Mouse (Mus musculus) neural tube, embryonic 12.5 days (tissue): ENCODE results near the gene Serpinb1c. TPM values are rescaled to one million over a fixed set of nuclear protein-coding genes. Genes with fewer than 3 reads are reported as not detected.
"Not testable (repeated sequence)": the region's sequence is repeated elsewhere in the genome, so short reads cannot be mapped to it uniquely, and the experiment has no call there.

ENCODE experiments used
- ATAC-seq: fragments of 200-750 bp; cut with Nextera tagmentation; 2 replicates; pipeline ENCODE4 v1.8.0; 2017; ENCODE audit warnings: low read depth, mild to moderate bottlenecking, moderate TSS enrichment, moderate library complexity; ENCODE audit not compliant: low FRiP score
- H3K27ac ChIP-seq: fragments of 300-500 bp; sonication (generic); 2 replicates; pipeline ENCODE4 v1.5.1; 2016
- H3K27me3 ChIP-seq: fragments of 300-500 bp; sonication (generic); replicated peaks from 2 replicates; pipeline ENCODE4 v1.6.1; 2016; ENCODE audit warnings: mild to moderate bottlenecking
- H3K36me3 ChIP-seq: fragments of 300-500 bp; sonication (generic); 2 replicates; pipeline ENCODE4 v1.6.1; 2016; ENCODE audit warnings: mild to moderate bottlenecking
- H3K4me1 ChIP-seq: fragments of 300-500 bp; sonication (generic); 2 replicates; pipeline ENCODE4 v1.6.1; 2016
- H3K4me2 ChIP-seq: fragments of 300-500 bp; sonication (generic); replicated peaks from 2 replicates; pipeline ENCODE4 v1.6.1; 2016; ENCODE audit warnings: mild to moderate bottlenecking
- H3K4me3 ChIP-seq: fragments of 300-500 bp; sonication (generic); 2 replicates; pipeline ENCODE4 v1.5.1; 2016
- H3K9ac ChIP-seq: fragments of 300-500 bp; sonication (generic); 2 replicates; pipeline ENCODE4 v1.6.1; 2016; ENCODE audit warnings: mild to moderate bottlenecking
- H3K9me3 ChIP-seq: fragments of 300-500 bp; sonication (generic); 2 replicates; pipeline ENCODE4 v1.6.1; 2016; ENCODE audit warnings: mild to moderate bottlenecking
- WGBS: fragments of 180-500 bp; shearing (Covaris S2); methylation state at CpG from one replicate; pipeline ENCODE4 v1.1.7; 2016; 5-methylcytosine and 5-hydroxymethylcytosine counted together
- polyA plus RNA-seq: library from polyadenylated mRNA; unstranded; fragments of >200 nt; fragmentation: Nextera tagmentation; extraction: Ambion mirVana; gene quantifications from 2 replicates; pipeline ENCODE4 v1.2.1, GENCODE M21; 2016

Gene Serpinb1c
- polyA plus RNA-seq, 1 experiment from 2014 or later, result not detected

DNA sequence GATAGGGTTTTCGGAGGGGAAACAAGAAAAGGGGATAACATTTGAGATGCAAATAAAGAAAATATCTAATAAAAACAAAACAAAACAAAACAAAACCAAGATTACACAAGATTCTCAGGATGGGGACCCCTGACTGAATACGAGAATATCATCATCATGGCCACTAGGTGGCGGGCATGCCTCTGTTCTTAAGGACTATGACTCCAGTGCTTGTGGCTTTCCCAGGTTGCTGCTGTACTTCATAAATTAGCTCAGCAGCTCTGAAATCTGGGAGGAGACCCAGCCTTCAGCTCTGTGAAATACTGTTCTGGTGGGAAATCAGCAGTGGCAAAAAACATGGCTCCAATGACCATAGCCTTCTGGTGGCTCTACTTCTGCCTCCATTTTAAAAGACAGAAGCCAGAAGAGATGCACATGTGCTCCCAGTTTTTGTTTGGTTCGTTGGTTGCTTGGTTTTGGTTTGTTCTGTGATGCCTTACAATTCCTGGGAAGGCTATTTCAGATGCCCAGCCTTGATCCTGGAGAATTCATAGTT, 4.5 kb upstream of the Serpinb1c start:
- no peaks in the 10 kb centered on the region for H3K36me3 ChIP-seq
- H3K4me3 ChIP-seq, result no peak overlapping the region
- 26% methylated on average over 4 of the region's 4 CpGs for WGBS
- H3K9me3 ChIP-seq, result no peaks in the 10 kb centered on the region
- no peaks in the 10 kb centered on the region for H3K4me1 ChIP-seq
- H3K27ac ChIP-seq, result no peak overlapping the region
- H3K27me3 ChIP-seq, result no peaks in the 10 kb centered on the region
- peak; percentile 84 for ATAC-seq
- H3K4me2 ChIP-seq, result no peak overlapping the region
- H3K9ac ChIP-seq, result no peak overlapping the region

DNA sequence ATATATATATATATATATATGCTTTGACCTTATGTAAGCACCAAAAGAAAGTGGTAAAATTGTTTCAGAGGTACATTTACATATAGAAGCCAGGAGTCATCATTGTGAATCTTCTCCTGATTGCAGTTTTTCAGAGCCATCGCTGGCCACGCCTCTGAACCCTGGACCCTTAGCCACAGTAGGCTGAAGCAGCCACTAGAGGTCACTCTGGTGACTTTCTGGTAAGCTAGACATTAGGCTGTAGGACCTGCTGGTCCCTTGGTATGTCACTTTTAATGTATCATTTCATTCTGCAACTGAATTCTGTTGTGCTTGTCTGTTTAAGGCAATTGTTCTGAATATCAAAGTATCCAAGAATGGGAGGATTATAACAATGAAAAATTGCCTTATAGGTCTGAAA, 2.6 kb upstream of the Serpinb1c start:
- Histone ChIP-seq H3K36me3 (no peaks in the 10 kb centered on the region), H3K9me3 (no peaks in the 10 kb centered on the region), H3K27me3 (no peaks in the 10 kb centered on the region), H3K9ac (no peak overlapping the region), H3K27ac (no peak overlapping the region), H3K4me3 (no peak overlapping the region), H3K4me1 (no peaks in the 10 kb centered on the region), H3K4me2 (no peak overlapping the region)
- WGBS, result 20% methylated on average over 2 of the region's 2 CpGs
- ATAC-seq, result no peak

DNA sequence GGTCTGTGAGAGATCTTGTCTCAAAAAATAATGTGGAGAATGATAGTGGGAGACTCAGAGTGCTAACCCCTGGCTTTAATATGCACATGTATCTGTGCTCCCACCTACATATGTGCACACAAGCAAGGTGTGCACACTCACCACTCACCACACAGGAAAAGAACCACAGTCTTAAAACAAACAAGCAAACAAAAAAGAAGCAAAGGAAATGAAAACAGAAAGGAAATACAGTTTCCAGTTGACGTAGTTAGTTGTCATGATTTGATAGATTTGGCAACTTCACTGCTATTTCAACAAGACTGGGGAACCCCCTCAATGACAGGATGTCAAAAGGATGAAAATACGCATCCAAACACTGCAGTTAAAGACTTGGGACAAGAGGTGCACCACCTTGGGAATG, 1.1 kb upstream of the Serpinb1c start:
- H3K36me3 ChIP-seq, H3K27ac ChIP-seq, H3K9me3 ChIP-seq, H3K4me2 ChIP-seq, H3K4me1 ChIP-seq, H3K27me3 ChIP-seq, H3K9ac ChIP-seq, ATAC-seq, H3K4me3 ChIP-seq: not testable (repeated sequence)
- 63% methylated on average over 1 of the region's 2 CpGs for WGBS

DNA sequence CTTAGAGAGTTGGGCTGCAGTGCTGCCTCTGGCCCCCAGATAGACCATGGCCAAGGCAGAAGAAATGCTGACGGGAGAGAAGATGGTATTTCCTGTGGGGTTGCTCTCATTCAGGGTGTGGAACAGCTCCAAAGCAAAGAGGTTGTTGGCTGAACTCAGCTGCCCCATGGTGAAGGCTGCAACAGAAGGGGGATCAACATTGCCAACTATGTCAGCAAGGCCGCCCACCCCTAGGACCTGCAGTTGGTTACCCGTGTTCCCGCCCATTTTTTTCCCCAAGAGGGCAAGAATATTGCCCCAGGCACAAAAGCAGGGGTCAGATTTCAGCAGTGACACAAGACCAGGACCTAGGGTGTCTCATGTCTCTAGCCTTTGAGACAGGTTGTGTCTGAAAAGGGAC, 1.1 kb downstream of the Serpinb1c start:
- Histone ChIP-seq H3K36me3 (no peaks in the 10 kb centered on the region), H3K27ac (no peak overlapping the region), H3K27me3 (no peaks in the 10 kb centered on the region), H3K4me3 (no peak overlapping the region), H3K4me1 (no peaks in the 10 kb centered on the region), H3K9ac (no peak overlapping the region), H3K4me2 (no peak overlapping the region), H3K9me3 (no peaks in the 10 kb centered on the region)
- WGBS, result 79% methylated on average over 4 of the region's 4 CpGs
- ATAC-seq, result no peak

DNA sequence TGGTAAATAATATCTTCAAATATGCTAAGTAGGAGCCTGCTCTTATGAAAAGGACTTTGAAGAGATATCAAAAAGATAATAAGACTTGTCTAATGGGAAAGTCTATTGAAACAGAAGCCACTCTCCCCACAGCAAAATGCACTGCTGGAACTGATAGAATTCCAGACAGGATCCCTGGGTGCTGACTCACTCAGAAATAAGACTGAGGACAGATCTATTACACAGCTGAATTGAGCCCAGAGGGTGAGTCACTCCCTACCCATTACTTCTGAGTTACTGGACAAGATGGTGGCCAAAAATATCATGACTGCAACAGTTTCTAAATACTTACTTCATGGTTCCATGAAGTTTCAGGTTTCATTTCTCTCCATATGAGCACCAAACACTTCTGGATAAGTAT, 13.3 kb downstream of the Serpinb1c start:
- no peak overlapping the region for H3K4me3 ChIP-seq
- no peak overlapping the region for H3K4me2 ChIP-seq
- H3K4me1 ChIP-seq, result no peaks in the 10 kb centered on the region
- no peaks in the 10 kb centered on the region for H3K27me3 ChIP-seq
- no peak for ATAC-seq
- no peaks in the 10 kb centered on the region for H3K36me3 ChIP-seq
- H3K9ac ChIP-seq, result no peak overlapping the region
- no peaks in the 10 kb centered on the region for H3K9me3 ChIP-seq
- H3K27ac ChIP-seq, result no peak overlapping the region

DNA sequence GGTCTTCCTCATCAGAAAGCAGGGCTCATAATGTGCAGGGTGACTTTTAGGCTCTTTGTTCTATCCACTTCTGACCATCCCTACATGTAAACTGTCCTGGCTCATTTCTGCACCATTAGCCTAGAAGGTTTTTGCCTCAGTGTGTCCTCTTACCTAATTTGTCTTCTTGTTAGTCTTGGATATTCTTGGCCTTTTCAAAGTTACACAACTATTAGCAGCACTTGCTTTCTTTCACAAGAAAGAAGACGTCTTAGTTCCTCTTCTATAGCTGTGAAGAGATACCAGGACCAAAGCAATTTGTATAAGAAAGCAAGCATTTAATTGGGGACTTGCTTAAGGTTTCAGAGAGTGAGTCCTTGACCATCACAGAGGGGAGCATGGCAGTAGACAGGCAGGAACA, 24.1 kb downstream of the Serpinb1c start:
- Histone ChIP-seq H3K9ac (no peak overlapping the region), H3K4me2 (no peak overlapping the region), H3K4me3 (no peak overlapping the region), H3K27me3 (no peaks in the 10 kb centered on the region), H3K27ac (no peak overlapping the region), H3K4me1 (no peaks in the 10 kb centered on the region), H3K36me3 (no peaks in the 10 kb centered on the region), H3K9me3 (no peaks in the 10 kb centered on the region)
- no peak for ATAC-seq
- WGBS, result 59% methylated on average over 1 of the region's 1 CpGs

DNA sequence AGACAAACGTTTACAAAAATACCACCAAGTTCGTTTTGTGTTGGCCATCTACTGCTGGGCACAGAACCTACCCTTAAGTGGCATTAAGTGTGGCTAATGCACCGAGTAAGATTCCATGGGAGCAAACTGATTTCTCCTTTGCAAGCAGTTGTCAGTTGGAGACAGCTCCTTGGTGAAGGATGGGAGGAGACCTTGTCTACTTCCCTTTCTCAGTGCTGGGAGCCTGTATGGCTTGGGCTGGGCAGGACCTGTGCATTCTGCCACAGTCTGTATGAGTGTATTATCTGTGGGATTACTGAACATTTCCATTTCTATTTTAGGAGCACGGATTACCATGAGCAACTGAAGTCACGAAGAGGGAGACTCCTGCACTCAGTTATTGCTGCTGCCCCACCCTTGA, 29.2 kb downstream of the Serpinb1c start:
- Histone ChIP-seq H3K4me2 (no peak overlapping the region), H3K9ac (no peak overlapping the region), H3K9me3 (no peaks in the 10 kb centered on the region), H3K4me3 (no peak overlapping the region), H3K27me3 (no peaks in the 10 kb centered on the region), H3K4me1 (no peaks in the 10 kb centered on the region), H3K27ac (no peak overlapping the region), H3K36me3 (no peaks in the 10 kb centered on the region)
- ATAC-seq, result no peak
- WGBS, result 80% methylated on average over 5 of the region's 5 CpGs

DNA sequence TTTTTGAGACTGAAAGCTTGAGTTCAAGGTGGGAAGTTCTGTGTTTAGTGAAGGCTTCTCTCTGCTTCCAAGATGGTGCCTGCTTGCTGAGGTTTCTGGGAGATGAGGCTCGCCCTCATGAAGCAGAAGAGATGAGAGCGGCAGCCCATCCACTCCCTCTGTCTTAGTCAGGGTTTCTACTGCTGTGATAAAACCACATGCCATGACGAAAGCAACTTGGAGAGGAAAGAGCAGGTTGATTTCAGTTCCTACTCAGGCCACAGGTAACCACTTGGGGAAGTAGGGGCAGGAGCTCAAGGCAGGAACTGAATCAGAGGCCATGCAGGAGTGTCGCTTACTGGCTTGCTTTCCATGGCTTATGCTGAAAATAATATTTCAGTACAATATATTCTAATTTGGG, 29.8 kb downstream of the Serpinb1c start:
- H3K9me3 ChIP-seq, H3K4me2 ChIP-seq, H3K9ac ChIP-seq, H3K4me3 ChIP-seq, H3K36me3 ChIP-seq, ATAC-seq, H3K4me1 ChIP-seq, H3K27me3 ChIP-seq, H3K27ac ChIP-seq: not testable (repeated sequence)
- WGBS, result 84% methylated on average over 4 of the region's 4 CpGs

DNA sequence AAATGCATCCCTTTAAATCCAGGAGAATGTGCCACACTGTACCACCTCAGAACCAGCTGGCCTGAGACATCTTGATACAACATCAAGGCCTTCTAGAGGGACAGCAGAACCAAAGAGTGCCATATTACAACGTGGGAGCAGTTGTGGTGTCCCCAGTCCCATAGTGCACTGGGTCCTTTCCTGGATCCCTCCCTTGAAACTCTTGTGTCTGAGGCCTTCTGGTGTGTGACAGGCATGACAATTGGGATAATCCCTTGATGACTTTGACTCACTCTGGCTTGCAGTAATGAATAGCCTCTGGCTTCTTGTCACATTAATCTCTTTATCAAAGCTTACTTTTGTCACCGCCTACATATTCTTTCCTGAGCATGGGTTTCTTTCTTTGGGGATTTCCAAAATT, 31.0 kb downstream of the Serpinb1c start:
- no peak overlapping the region for H3K4me2 ChIP-seq
- no peak for ATAC-seq
- no peak overlapping the region for H3K27ac ChIP-seq
- no peaks in the 10 kb centered on the region for H3K4me1 ChIP-seq
- no peaks in the 10 kb centered on the region for H3K9me3 ChIP-seq
- H3K4me3 ChIP-seq, result no peak overlapping the region
- WGBS, result 65% methylated on average over 2 of the region's 2 CpGs
- H3K9ac ChIP-seq, result no peak overlapping the region
- H3K27me3 ChIP-seq, result no peaks in the 10 kb centered on the region
- no peaks in the 10 kb centered on the region for H3K36me3 ChIP-seq

DNA sequence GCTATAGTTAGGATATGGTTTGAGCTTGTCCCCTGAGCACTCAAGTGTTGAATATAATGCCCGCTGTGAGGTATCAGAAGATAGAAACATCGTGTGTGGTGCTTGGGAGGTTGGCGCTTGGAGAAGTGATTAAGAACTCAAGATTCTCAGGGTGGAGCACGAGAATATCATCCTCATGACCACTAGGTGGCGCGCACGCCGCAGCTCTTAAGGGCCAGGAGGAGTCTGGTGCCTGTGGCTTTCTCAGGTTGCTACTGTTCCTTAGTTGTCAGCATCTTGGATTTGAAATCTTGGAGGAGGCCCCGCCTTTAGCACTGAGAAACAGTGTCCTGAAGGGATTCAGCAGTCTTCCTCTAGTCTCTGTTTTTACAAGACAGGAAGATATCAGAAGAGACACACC, 31.5 kb downstream of the Serpinb1c start:
- Histone ChIP-seq H3K27me3 (no peaks in the 10 kb centered on the region), H3K9me3 (no peaks in the 10 kb centered on the region), H3K27ac (no peak overlapping the region), H3K4me2 (no peak overlapping the region), H3K36me3 (no peaks in the 10 kb centered on the region), H3K4me3 (no peak overlapping the region), H3K4me1 (no peaks in the 10 kb centered on the region), H3K9ac (no peak overlapping the region)
- ATAC-seq, result peak; percentile 86
- 8% methylated on average over 9 of the region's 9 CpGs for WGBS

DNA sequence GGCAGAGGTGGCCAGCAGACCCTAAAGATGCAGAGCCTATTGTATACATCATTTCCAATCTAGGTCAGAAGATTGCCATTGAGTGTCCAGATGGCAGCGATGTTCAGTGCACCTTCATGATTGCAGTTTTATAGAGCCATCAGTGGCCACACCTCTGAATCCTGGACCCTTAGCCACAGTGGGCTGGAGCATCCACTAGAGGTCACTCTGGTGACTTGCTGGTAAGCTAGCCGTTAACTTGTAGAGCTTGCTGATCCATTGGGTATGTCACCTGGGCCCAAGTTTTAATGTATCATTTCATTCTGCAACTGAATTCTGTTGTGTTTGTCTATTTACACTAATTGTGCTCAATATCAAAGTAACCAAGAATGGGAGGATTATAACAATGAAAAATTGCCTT, 32.4 kb downstream of the Serpinb1c start:
- Histone ChIP-seq H3K4me3 (no peak overlapping the region), H3K4me2 (no peak overlapping the region), H3K36me3 (no peaks in the 10 kb centered on the region), H3K4me1 (no peaks in the 10 kb centered on the region), H3K9me3 (no peaks in the 10 kb centered on the region), H3K9ac (no peak overlapping the region), H3K27ac (no peak overlapping the region), H3K27me3 (no peaks in the 10 kb centered on the region)
- no peak for ATAC-seq
- 70% methylated on average over 2 of the region's 2 CpGs for WGBS

DNA sequence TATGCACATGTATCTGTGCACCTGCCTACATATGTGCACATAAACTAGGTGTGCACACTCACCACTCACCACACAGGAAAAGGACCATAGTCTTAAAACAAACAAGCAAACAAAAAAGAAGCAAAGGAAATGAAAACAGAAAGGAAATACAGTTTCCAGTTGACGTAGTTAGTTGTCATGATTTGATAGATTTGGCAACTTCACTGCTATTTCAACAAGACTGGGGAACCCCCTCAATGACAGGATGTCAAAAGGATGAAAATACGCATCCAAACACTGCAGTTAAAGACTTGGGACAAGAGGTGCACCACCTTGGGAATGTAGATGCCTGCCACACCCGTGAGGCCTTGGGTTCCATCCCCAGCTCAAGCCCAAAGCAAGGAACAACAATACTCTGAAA, 33.5 kb downstream of the Serpinb1c start:
- ATAC-seq, result not testable (repeated sequence)

DNA sequence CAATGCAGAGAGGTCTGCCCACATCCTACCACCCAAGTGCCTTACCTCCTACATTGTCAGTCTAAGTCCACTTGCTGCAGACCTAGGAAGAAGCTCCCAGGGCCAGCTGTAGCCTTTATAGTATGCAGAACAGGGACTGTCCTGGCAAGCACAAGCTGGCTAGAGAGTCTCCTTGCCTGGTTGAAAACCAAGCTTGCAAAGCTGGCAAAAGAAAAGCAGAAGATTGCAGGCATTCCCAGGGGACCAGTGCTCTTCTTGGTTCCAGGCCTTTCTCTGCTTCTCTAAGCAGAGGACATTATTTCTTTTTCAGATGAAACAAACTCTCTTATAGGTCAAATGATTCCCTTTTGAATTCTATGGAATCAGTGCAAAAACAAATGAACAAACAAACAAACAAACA, 34.6 kb downstream of the Serpinb1c start:
- H3K27ac ChIP-seq, result no peak overlapping the region
- no peaks in the 10 kb centered on the region for H3K36me3 ChIP-seq
- no peak overlapping the region for H3K9ac ChIP-seq
- H3K4me3 ChIP-seq, result no peak overlapping the region
- no peaks in the 10 kb centered on the region for H3K9me3 ChIP-seq
- no peak for ATAC-seq
- H3K27me3 ChIP-seq, result no peaks in the 10 kb centered on the region
- H3K4me2 ChIP-seq, result no peak overlapping the region
- H3K4me1 ChIP-seq, result no peaks in the 10 kb centered on the region

More for the DNA sequence above, 33.5 kb downstream of the Serpinb1c start:
- not testable (repeated sequence) for H3K27ac ChIP-seq, H3K9me3 ChIP-seq, H3K27me3 ChIP-seq, H3K9ac ChIP-seq, H3K36me3 ChIP-seq, H3K4me1 ChIP-seq, H3K4me2 ChIP-seq, H3K4me3 ChIP-seq
- 91% methylated on average over 3 of the region's 3 CpGs for WGBS

DNA sequence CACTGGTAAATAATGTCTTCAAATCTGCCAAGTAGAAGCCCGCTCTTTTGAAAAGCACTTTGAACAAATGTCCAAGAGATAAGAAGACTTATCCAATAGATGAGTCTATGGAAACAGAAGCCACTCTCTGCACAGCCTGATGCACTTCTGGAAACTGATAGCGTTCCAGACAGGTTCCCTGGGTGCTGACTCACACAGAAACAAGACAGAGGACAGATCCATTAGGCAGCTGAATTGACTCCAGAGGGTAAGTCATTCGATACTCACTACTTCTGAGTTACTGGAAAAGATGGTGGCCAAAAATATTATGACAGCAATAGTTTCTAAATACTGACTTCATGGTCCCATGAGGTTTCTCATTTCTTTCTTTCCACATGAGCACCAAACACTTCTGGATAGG, 37.2 kb downstream of the Serpinb1c start:
- Histone ChIP-seq H3K4me2 (no peak overlapping the region), H3K4me1 (no peaks in the 10 kb centered on the region), H3K27me3 (no peaks in the 10 kb centered on the region), H3K27ac (no peak overlapping the region), H3K36me3 (no peaks in the 10 kb centered on the region), H3K9me3 (no peaks in the 10 kb centered on the region), H3K9ac (no peak overlapping the region), H3K4me3 (no peak overlapping the region)
- WGBS, result 89% methylated on average over 3 of the region's 3 CpGs
- no peak for ATAC-seq
